Mouse (Mus musculus) liver, embryonic 11.5 days (tissue): ENCODE data around the gene Alg12. TPM values are rescaled to one million over a fixed set of nuclear protein-coding genes. Genes with fewer than 3 reads are reported as not detected.

ENCODE experiments used
- ATAC-seq: fragments of 200-750 bp; cut with Nextera tagmentation; replicated peaks from 2 replicates; pipeline ENCODE4 v1.8.0; 2017; ENCODE audit warnings: moderate number of reproducible peaks, mild to moderate bottlenecking, moderate TSS enrichment, moderate library complexity; ENCODE audit not compliant: low FRiP score
- DNase-seq: peaks from one replicate; pipeline ENCODE4 v3.0.0-alpha.2; 2017; ENCODE audit warnings: low spot score
- H3K27ac ChIP-seq: fragments of 300-500 bp; sonication (generic); 2 replicates; pipeline ENCODE4 v1.5.1; 2014; ENCODE audit warnings: mild to moderate bottlenecking, low read depth, low read length, control low read depth
- H3K27me3 ChIP-seq: fragments of 300-500 bp; sonication (generic); replicated peaks from 2 replicates; pipeline ENCODE4 v1.6.1; 2014; ENCODE audit warnings: low read length, mixed read lengths; ENCODE audit not compliant: control insufficient read depth, insufficient read depth
- H3K36me3 ChIP-seq: fragments of 300-500 bp; sonication (generic); 2 replicates; pipeline ENCODE4 v1.6.1; 2014; ENCODE audit warnings: mild to moderate bottlenecking, low read length, moderate library complexity, mixed read lengths; ENCODE audit not compliant: control insufficient read depth, insufficient read depth
- H3K4me1 ChIP-seq: fragments of 300-500 bp; sonication (generic); replicated peaks from 2 replicates; pipeline ENCODE4 v1.6.1; 2014; ENCODE audit warnings: low read length, mixed read lengths; ENCODE audit not compliant: control insufficient read depth, insufficient read depth
- H3K4me2 ChIP-seq: fragments of 300-500 bp; sonication (generic); 2 replicates; pipeline ENCODE4 v1.6.1; 2014; ENCODE audit warnings: mild to moderate bottlenecking, control low read depth, moderate library complexity
- H3K4me3 ChIP-seq: fragments of 300-500 bp; sonication (generic); 2 replicates; pipeline ENCODE4 v1.5.1; 2014; ENCODE audit warnings: low read depth, low read length, control low read depth
- H3K9ac ChIP-seq: fragments of 300-500 bp; sonication (generic); 2 replicates; pipeline ENCODE4 v1.6.1; 2014; ENCODE audit warnings: low read depth, low read length, control low read depth
- H3K9me3 ChIP-seq: fragments of 300-500 bp; sonication (generic); 2 replicates; pipeline ENCODE4 v1.6.1; 2016; ENCODE audit warnings: low read length, inconsistent platforms, mixed read lengths; ENCODE audit not compliant: control insufficient read depth
- WGBS: fragments of 180-500 bp; shearing (Covaris S2); extraction: QIAGEN DNeasy Blood & Tissue Kit; methylation state at CpG from one replicate; pipeline ENCODE4 v1.1.7; 2014; 5-methylcytosine and 5-hydroxymethylcytosine counted together
- polyA plus RNA-seq: library from polyadenylated mRNA; unstranded; fragments of >200 nt; fragmentation: Nextera tagmentation; extraction: Ambion mirVana; gene quantifications from 2 replicates; pipeline ENCODE4 v1.2.1, GENCODE M21; 2014

The Alg12 gene
- polyA plus RNA-seq, 1 experiment from 2014 or later = 13.9 TPM

DNA sequence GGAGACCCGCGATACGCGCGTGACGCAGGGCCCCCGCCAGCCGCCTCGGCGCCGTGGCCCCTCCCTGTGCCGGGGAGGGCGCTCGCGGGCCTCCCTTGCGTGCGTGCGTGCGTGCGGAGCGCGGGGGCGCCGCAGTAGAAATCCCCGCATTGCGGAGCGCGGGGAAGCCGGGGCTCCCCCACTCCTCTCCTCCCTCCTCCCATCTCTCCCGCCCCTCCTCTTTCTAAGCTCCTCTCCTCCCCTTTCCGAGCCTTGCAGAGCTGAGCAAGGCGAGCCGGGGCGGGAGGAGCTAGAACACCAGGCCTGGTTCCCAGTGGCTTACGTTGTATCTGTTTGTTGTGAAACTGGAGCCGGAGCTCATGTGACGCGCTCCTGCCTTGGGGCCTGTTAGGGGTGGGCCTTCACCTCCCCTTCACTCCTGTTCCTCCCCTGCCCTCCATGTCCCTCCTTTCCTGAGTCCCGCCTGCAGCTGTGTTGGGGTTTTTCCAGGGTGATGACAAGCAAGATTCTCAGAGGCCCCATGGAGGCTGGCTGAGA, 44.6 kb upstream of the Alg12 start:
- Histone ChIP-seq H3K4me2 (peak overlapping the region; percentile 96), H3K4me3 (peak overlapping the region; percentile 90), H3K36me3 (peaks cover 13% of the 10 kb centered on the region; the same call in 1 of the 2 replicates), H3K9ac (peak overlapping the region; percentile 88), H3K4me1 (peaks cover 48% of the 10 kb centered on the region), H3K27ac (peak overlapping the region; percentile 89), H3K9me3 (no peaks in the 10 kb centered on the region), H3K27me3 (no peaks in the 10 kb centered on the region)
- under 1% methylated on average over 29 of the region's 39 CpGs for WGBS
- peak; percentile 51 for ATAC-seq
- peak; percentile 77 for DNase-seq

DNA sequence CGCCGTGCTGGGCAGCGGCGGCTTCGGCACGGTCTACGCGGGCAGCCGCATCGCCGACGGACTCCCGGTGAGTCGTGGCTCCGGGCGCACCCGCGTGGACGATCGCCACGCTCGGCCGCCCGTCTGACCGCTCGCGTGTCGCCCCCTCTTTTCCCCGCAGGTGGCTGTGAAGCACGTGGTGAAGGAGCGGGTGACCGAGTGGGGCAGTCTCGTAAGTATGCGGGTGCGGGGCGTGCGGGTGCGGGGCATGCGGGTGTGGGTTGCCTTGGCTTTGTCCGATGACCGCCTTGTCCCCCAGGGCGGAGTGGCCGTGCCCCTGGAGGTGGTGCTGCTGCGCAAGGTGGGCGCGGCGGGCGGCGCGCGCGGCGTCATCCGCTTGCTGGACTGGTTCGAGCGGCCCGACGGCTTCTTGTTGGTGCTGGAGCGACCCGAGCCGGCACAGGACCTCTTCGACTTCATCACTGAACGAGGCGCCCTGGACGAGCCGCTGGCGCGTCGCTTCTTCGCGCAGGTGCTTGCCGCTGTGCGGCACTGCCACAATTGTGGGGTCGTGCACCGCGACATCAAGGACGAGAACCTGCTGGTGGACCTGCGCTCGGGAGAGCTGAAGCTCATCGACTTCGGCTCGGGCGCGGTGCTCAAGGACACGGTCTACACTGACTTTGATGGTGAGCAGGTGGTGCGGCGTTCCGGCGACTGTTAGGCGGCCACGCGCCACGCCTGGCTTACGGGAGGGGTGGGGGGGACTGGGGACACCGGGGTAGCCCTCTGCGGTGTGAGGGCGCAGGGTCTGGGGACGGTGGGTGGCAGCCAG, 44.0 kb upstream of the Alg12 start:
- peaks cover 13% of the 10 kb centered on the region; the same call in 1 of the 2 replicates for H3K36me3 ChIP-seq
- WGBS = under 1% methylated on average over 97 of the region's 98 CpGs
- H3K4me1 ChIP-seq = peaks cover 47% of the 10 kb centered on the region
- no peaks in the 10 kb centered on the region for H3K27me3 ChIP-seq
- H3K4me2 ChIP-seq = peak overlapping the region; percentile 96
- no peaks in the 10 kb centered on the region for H3K9me3 ChIP-seq
- DNase-seq (peak; percentile 66), ATAC-seq (0 out of 2 replicates have a peak, but pooled peaks have one; percentile 1)
- H3K27ac ChIP-seq = peak overlapping the region; percentile 89
- H3K9ac ChIP-seq = peak overlapping the region; percentile 88
- H3K4me3 ChIP-seq = peak overlapping the region; percentile 90

DNA sequence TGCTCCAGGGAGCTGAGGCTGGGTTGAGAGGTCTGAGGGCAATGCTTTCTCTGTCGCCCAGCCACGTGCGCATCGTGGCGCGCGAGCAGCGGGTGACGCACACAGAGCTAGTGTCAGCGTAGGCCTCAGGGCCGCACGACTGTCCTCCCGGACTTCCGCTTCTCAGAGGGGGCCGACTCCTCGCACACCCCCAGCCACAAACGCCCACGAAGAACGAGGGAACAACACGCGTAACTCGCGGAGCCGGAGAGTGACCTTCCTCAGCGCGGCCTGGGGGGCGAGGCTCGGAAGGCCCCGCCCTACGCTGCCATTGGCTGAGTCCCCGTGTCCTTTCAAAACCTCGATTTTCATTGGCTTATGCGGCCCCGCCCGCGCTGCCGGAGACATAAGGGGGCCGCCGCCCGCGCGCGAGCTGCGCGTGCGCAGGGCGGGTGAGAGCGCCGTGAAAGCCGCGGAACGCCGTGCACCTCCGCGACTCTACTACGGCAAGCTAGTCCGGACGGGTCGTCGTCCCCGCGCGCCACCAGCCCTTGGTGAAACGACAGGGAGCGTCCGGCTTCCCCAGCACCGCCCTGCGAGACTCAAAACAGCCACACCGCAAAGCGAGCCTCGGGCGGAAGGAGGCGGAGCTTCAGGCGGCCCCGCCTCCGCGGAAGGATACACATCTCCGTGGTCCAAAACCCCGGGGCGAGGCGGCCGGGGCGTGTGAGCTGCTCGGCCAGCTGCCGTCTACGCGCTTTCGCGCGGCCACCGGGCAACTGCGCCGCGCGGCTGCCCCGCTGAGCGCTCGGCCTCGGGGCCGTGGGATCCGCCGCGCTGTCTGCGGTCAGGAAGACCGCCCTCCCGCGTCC, 42.9 kb upstream of the Alg12 start, which contains the start of gene Pim3:
Gene Pim3, plus strand, starts transcription at position 415 of the 851 bp plus-strand sequence.
- no peaks in the 10 kb centered on the region for H3K9me3 ChIP-seq
- peak; percentile 95 for DNase-seq
- peak; percentile 86 for ATAC-seq
- peak within 1 kb of the TSS; percentile 89 for H3K27ac ChIP-seq
- H3K27me3 ChIP-seq = no peaks in the 10 kb centered on the region
- H3K4me1 ChIP-seq = peaks cover 36% of the 10 kb centered on the region
- WGBS = under 1% methylated on average over 106 of the region's 107 CpGs
- peak within 1 kb of the TSS; percentile 90 for H3K4me3 ChIP-seq
- peak within 1 kb of the TSS; percentile 88 for H3K9ac ChIP-seq
- peak within 1 kb of the TSS; percentile 96 for H3K4me2 ChIP-seq
- peaks cover 13% of the 10 kb centered on the region; the same call in 1 of the 2 replicates for H3K36me3 ChIP-seq

DNA sequence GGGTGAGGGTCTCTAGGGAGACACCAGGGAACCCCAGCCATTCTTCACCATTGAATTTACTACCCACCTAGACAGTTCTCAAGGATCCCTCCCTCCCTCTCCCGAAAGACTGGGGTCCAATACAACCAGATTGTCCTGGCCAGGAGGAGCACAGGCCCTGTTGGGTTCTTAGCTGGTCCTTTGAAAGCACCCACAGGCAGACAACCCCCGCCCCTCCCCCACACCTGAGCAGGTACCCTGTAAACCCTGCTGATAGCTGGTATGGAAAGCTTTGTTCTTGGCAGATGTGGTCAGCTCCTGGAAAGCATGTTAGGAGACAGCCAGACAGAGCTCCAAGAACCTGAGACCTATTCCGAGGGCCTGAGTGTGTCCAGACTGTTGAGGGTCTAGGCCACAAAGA, 41.7 kb upstream of the Alg12 start:
- Histone ChIP-seq H3K9ac (no peak overlapping the region), H3K4me1 (peaks cover 27% of the 10 kb centered on the region), H3K4me2 (no peak overlapping the region), H3K27ac (no peak overlapping the region), H3K9me3 (no peaks in the 10 kb centered on the region), H3K4me3 (no peak overlapping the region), H3K36me3 (peaks cover 9% of the 10 kb centered on the region; the same call in 1 of the 2 replicates), H3K27me3 (no peaks in the 10 kb centered on the region)
- WGBS = 84% methylated on average over 3 of the region's 3 CpGs
- no peak for DNase-seq
- no peak for ATAC-seq

DNA sequence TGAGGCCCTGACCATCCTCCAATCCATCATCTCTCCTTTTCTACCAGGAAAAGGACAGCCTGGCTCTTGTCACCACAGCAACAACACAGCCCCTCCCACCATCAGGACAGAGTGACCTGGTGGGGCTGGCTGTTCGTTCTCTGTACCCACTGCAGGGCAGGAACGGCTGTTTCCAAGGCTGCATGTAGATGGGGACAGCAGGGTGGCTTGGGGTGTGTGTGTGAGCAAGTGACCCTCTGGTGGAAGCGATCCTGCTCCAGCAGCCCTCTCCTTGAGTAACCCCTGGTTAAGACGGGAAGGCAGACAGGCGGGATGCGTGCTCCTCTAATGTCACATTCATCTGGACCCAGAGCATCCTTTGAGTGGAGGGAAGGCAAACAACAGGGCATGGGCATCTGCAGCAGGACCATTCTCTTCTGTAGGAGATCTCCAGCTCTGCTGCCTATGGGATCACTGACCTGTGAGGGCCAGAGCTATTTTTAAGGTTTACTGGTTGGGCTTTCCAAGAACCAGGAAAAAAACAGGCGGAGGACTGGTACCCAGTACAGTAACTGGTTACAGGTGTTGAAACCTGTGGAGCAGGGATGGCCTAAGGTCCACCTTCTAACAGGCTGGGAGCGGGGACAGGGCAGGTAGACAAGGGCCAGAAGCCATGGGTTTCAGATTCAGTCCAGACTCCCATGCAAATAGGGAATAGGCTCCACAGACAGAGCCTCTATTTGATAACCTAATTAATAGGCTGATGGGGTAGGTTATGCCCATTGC, 40.3 kb upstream of the Alg12 start:
- H3K36me3 ChIP-seq = no peaks in the 10 kb centered on the region
- H3K9ac ChIP-seq = no peak overlapping the region
- H3K27ac ChIP-seq = no peak overlapping the region
- no peaks in the 10 kb centered on the region for H3K27me3 ChIP-seq
- ATAC-seq = no peak
- no peak for DNase-seq
- H3K4me1 ChIP-seq = peaks cover 15% of the 10 kb centered on the region
- 71% methylated on average over 8 of the region's 8 CpGs for WGBS
- H3K4me3 ChIP-seq = no peak overlapping the region
- H3K4me2 ChIP-seq = no peak overlapping the region
- H3K9me3 ChIP-seq = no peaks in the 10 kb centered on the region

DNA sequence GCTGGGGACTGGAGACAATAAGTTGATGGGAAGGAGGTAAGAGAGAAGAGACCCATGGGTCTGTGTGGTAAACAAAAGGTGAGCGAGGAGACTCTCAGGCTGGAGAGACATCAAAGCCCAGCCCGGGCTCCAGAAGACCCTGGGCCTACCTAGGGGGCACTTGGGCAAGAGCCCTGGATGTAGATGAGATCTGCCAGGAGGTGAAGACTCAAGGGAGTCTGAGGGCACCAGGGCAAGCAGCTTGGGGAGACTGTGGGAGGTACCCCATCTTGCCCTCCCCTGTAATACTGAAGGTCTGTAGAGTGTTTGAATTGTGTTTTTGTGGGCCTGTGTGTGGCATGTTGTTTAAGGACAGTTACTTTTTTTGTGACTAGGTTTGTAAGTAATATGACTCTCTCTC, 39.6 kb upstream of the Alg12 start:
- Histone ChIP-seq H3K9ac (no peak overlapping the region), H3K4me3 (no peak overlapping the region), H3K4me1 (peaks cover 11% of the 10 kb centered on the region; the same call in 1 of the 2 replicates), H3K9me3 (no peaks in the 10 kb centered on the region), H3K36me3 (no peaks in the 10 kb centered on the region), H3K4me2 (no peak overlapping the region), H3K27ac (no peak overlapping the region), H3K27me3 (no peaks in the 10 kb centered on the region)
- 81% methylated on average over 2 of the region's 2 CpGs for whole genome bisulfite sequencing
- DNase-seq (no peak), ATAC-seq (no peak)

DNA sequence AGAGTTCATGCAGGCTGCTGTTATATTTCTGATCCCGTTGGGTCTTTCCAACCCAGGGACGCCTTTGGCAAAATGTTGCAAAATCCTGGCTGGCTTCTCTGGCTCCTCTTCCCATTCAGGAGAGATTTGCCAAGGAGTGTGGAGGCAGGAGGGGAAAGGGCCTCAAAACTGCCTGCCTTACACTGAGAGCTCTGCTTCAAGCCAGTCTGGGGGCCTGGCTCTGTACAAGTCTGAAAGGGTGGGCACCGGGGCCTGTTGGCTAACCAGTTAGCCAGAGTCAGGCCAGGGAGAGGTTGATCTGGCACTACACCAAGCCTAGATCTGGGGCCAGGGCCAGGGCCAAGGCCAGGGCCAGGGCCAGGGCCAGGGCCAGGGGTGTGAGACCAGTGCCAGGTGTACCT, 39.0 kb upstream of the Alg12 start:
- no peak overlapping the region for H3K4me2 ChIP-seq
- H3K4me3 ChIP-seq = no peak overlapping the region
- no peak for ATAC-seq
- H3K4me1 ChIP-seq = peaks cover 11% of the 10 kb centered on the region; the same call in 1 of the 2 replicates
- H3K36me3 ChIP-seq = no peaks in the 10 kb centered on the region
- no peak overlapping the region for H3K27ac ChIP-seq
- WGBS = 87% methylated on average over 3 of the region's 3 CpGs
- no peaks in the 10 kb centered on the region for H3K9me3 ChIP-seq
- no peak for DNase-seq
- H3K9ac ChIP-seq = no peak overlapping the region
- H3K27me3 ChIP-seq = no peaks in the 10 kb centered on the region

DNA sequence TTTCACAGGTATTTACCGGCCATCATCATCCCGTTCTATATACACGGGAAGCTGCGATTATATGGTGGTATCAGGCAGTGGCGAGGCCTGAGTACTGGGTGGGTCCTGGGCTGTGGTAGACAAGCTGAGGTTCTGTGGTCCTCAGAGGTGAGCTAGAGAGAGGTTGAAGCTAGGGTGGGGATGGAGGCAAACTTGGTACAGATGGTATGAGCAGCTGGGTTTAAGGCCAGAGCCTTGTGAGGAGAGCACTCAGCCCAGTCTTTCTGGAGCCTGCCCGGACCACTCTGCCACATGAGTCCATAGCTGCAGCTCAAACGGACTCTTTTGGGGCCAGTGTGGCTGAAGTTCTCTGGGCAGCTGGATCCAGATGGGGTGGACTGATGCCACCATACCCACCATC, 38.2 kb upstream of the Alg12 start:
- Histone ChIP-seq H3K9ac (no peak overlapping the region), H3K4me1 (peaks cover 11% of the 10 kb centered on the region; the same call in 1 of the 2 replicates), H3K27ac (no peak overlapping the region), H3K4me3 (no peak overlapping the region), H3K9me3 (no peaks in the 10 kb centered on the region), H3K27me3 (no peaks in the 10 kb centered on the region), H3K36me3 (no peaks in the 10 kb centered on the region), H3K4me2 (no peak overlapping the region)
- DNase-seq (no peak), ATAC-seq (no peak)
- WGBS = 89% methylated on average over 7 of the region's 7 CpGs
